Mouse (Mus musculus) liver, embryonic 11.5 days (tissue): ENCODE data around the gene Gpx8. TPM values are rescaled to one million over a fixed set of nuclear protein-coding genes. Genes with fewer than 3 reads are reported as not detected.
A peak's percentile ranks its signal among the peaks of the same experiment; 100 is the strongest.

Experiments
- microRNA counts: library from miRNA; unstranded; fragments of <30 nt; microRNA quantifications from one replicate; lab custom pipeline; 2015
- microRNA-seq: library from miRNA; unstranded; fragments of <30 nt; microRNA quantifications from one replicate; pipeline ENCODE4, GENCODE M21; 2017; ENCODE audit warnings: borderline number of aligned reads
- polyA plus RNA-seq: library from polyadenylated mRNA; unstranded; fragments of >200 nt; fragmentation: Nextera tagmentation; extraction: Ambion mirVana; gene quantifications from 2 replicates; pipeline ENCODE4 v1.2.1, GENCODE M21; 2014

Gene Gpx8
- polyA plus RNA-seq, 1 experiment from 2014 or later = 43.0 TPM

MicroRNAs encoded within 50 kb of the gene (microRNA counts, 519-probe panel; counts per million panel counts)
- microRNA mmu-miR-449a (lab: Ali Mortazavi, UCI) (not detected), microRNA mmu-miR-449b (lab: Ali Mortazavi, UCI) (not detected), microRNA mmu-miR-449c (lab: Ali Mortazavi, UCI) (not detected)

Small RNA genes lying within 50 kb of the gene (microRNA-seq; reads per million reads assigned to microRNA genes)
- gene Mir449a (57.0 reads per million, percentile 43 among the genes with 10 or more reads in this experiment), gene Mir449b (not detected), gene Mir449c (not detected)

Other genes starting within 250 kb of the Gpx8 start
- gene Plpp1, start 245.6 kb downstream of the Gpx8 start, polyA plus RNA-seq = 27.4 and 29.1 TPM in 2 replicates
- 90.9 and 101 TPM in 2 replicates for gene Mtrex, start 119.0 kb downstream of the Gpx8 start, polyA plus RNA-seq
- gene Dhx29, start 119.0 kb downstream of the Gpx8 start, polyA plus RNA-seq = 19.4 and 23.1 TPM in 2 replicates
- gene Ccno, start 58.6 kb downstream of the Gpx8 start, polyA plus RNA-seq = 0.08 TPM in 1 of 2 replicates, not detected in the other
- not detected in 2 replicates for gene Mcidas, start 52.6 kb downstream of the Gpx8 start, polyA plus RNA-seq
- not detected in 2 replicates for gene Cdc20b, start 11.3 kb downstream of the Gpx8 start, polyA plus RNA-seq
- not detected in 2 replicates for gene Gzma, start 54.6 kb upstream of the Gpx8 start, polyA plus RNA-seq
- gene Esm1, start 163.2 kb upstream of the Gpx8 start, polyA plus RNA-seq = 3.3 and 3.7 TPM in 2 replicates
- not detected in 2 replicates for gene Gzmk, start 179.5 kb upstream of the Gpx8 start, polyA plus RNA-seq
- 1.0 and 1.2 TPM in 2 replicates for gene BC067074, start 246.7 kb upstream of the Gpx8 start, polyA plus RNA-seq